Mouse (Mus musculus): ENCODE data around the gene Gcnt7.

- TF ChIP-seq POLR2A (IDR thresholded peaks at IDR 0.05; ENCODE audit: low read depth, low read length), result no peak
- no peak for TF ChIP-seq CTCF (IDR thresholded peaks at IDR 0.05; ENCODE audit: borderline replicate concordance, insufficient read depth, low read length)
Observed at GRCm38 (mm10) chr2:172412454-172412853, 45.9 kb downstream of the Gcnt7 start.

All from embryonic fibroblast, embryonic 13.5 days (primary cell).